Mouse (Mus musculus): ENCODE data around the gene Pip5k1b. TPM values are rescaled to one million over a fixed set of nuclear protein-coding genes. Genes with fewer than 3 reads are reported as not detected.

Gene Pip5k1b
- total RNA-seq, 2 experiments from 2014 or later: 24.1 to 25.8 TPM

DNA sequence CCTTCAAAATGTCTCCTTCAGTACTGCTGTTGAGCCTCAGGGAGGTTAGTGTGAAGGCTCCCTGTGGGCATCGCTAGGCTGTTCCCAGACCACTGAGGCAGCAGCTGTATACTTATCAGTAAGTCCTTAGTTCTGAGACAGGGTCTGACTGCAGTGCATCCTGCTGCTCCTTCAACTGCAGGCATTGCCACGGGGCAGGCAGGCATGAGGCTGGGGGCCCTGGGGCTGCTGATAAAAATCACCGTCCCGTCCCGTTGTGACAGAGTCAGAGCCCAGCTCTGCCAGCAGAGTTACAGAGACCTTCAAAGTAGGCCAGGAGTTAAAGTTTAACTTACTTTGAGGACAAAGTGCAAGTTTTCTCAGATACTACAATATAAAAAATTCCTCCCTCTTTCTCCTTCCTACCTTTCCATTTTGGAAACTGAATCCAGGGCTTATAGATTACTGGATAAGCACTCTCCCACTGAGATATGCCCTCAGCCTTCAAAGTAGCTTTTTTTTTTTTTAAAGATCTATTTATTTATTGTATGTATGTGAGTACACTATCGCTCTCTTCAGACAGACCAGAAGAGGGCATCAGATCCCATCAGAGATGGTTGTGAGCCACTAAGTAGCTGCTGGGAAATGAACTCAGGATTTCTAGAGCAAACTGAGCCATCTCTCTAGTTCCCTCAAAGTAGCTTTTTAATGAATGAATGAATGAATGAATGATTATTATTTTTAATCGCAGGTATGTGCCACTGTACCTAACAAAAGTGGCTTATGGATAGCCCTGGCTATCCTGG lies 289.4 kb downstream of the Pip5k1b start:
- no peak for DNase-seq (ENCODE audit: low spot score in 2 of 2)

DNA sequence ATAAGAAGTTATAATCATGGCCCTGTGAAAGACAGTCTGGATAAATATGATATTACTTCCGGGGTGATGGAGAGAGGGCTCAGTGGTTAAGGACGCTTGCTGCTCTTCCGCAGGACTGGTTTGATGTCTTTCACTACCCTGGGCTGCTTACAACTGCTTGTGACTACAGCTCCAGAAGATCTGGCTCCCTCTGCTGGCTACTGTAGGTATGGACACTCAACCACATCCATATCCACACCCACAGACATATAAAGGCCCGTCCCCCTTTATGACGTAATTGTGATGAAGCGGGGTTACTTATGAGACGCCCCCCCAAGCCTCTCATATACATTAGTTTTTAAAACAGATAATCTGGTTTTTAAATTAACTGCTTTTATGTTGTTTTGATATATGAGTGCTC lies 290.7 kb downstream of the Pip5k1b start:
- DNase-seq (ENCODE audit: low spot score in 2 of 2): peak; percentile 85 to 88

DNA sequence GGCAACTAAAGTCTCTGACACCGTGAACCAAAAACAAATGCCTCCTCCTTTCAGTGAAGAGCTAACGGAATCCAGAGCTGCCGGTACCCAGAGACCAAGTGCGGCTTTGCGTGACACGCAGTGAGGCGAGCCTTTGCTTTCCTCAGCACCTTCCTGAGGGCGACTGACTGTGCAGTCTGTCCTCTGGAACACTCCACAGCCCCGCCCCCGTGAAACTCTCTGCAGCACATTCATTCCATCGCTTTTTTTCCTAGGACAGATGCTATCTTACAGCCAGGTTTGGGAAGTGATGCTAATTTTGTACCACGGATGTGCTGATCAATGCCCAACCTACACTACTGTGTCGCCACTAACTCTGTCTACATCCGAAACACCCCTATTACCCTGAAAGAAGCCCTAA lies 292.9 kb downstream of the Pip5k1b start:
- no peak for DNase-seq (ENCODE audit: low spot score in 2 of 2)

DNA sequence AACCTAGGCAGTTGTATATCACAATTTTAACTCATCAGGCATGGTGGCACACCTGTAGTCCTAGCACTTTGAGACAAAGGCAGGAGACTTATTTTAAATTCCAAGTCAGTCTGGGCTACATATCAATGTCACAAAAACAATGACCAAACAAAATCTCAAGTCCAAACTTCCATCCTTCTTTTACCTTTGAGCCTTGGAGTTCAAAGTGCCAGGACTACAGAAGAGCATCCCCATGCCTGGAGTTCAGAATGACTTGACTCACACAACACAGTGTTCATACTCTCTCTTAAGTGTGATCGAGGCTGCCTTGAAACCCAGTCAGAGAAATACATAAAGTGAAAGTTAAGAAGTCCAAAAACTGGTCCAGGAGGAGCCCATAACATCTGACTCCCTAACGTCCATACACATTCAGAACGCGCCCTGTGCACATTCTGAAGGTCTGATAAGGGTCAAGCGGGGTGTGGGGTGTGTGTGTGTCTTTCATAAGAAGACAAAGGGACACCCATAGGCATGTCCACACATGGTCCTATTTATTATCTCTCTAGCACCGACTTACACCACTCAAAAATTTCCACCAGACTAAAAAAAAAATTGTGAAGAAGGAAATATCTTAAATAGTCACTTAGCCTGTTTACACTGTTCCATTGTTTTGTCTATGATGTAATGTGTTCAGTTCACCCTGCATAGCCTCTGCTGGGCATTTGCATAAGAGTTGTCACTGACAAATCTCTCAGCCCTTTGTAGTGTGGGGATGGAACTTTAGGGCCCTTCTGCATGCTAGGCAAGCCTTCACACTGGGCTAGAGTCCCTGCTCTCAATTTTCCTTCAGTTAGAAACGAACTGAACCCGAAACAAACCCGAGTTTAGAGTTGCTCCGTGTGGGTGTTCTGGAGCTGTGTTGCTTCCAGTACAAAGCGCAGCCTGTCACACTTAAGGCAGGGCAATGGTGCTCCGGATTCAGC lies 296.0 kb downstream of the Pip5k1b start:
- DNase-seq (ENCODE audit: low spot score in 2 of 2): no peak

DNA sequence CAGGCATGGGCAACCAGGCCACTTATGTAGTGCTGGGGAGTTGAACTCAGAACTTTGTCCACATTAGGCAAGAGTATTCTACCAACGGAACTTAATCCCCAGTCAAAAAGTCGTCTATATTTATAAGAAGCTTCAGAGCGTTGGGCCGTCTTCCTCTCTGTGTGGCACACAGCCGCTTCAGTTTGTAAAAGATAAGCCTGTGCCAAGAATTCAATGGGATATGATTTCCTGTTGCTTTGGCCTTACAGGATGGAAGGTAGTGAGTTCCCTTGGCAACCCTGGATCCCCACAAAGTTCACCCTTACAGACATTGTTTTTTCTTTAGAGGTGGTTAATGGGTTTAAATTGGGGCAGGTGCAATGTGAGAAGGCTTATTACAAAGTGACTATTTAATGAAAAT lies 297.3 kb downstream of the Pip5k1b start:
- no peak for DNase-seq (ENCODE audit: low spot score in 2 of 2)

DNA sequence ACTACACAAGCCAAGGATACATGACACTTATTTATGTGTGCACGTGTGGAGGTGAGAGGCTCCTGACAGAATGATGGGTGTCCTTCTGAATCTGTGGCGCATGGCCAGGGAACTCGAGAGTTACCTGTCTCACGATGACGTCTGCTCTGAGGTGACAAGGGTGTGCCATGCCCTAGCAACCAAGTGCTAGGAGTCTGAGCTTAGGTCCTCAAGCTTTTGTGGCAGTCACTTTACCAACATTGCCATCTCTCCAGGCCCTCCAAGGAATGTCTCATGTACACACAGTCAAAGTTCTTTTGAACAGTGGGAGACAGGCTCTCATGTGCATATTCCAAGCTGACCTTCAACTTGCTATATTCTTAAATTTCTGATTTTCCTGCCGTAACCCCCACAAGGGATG lies 297.7 kb downstream of the Pip5k1b start:
- DNase-seq (ENCODE audit: low spot score in 2 of 2): no peak

DNA sequence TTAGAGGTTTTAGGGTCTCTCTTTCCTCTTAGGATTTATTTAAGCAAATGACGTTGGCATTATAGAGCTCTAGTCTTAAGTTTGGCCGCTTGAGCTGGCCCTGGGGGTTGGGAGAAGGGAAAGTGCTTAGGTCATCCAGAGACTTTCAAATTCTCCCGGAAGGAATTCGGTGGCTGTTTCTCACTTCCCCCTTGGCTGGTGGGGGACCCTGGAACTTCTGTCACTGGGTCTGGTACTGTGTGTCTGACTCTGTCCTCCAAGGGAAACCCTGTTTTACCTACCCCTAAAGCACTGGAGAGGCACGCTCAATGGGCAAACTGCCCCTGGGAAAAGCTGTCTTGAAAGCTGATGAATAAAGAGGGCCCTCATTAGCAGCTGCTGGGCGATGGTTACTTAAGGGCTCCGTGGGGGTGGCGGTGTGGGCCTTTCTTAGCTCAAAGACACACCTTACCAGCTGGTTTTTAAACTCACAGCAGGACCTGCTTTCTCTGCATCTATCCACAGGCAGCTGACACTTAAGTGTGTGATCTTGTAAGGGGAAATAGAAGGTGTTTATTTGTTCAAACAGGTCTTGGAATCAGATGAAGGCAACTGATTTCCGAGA lies 301.9 kb downstream of the Pip5k1b start:
- DNase-seq (ENCODE audit: low spot score in 2 of 2): no peak

DNA sequence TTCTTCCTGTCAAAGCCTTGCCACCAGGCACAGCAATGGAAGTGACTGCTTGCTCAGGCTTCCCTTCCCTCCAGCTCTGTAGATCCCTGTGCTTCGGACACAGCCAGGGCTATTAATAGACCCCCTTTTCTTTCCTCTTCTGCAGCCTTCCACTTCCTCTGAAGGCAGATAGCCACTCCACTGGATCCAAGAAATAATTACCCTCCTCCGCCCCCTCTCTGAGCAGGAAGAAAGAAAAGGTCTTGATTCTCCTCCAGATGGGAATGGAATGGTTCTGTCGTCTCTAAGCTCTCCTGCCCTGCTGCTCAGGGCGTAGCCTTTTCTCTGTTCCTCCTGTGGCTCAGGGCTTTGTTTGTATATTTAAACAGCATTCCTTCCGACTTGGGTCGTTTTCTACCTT lies 303.8 kb downstream of the Pip5k1b start:
- DNase-seq (ENCODE audit: low spot score in 2 of 2): no peak

Other genes starting within 250 kb of the Pip5k1b start
- 10 to 100 TPM; 24.8 to 26.0 TPM for gene Fam122a, start 78.5 kb downstream of the Pip5k1b start, total RNA-seq (2021)
- gene Tmem252, start 118.1 kb upstream of the Pip5k1b start, total RNA-seq (2021): under 1 TPM; 0.16 to 0.33 TPM

All from left cerebral cortex, adult 18-20 months (tissue).